Mouse (Mus musculus) layer of hippocampus, adult 2 months (tissue): ENCODE measurements around the gene Slc27a4. TPM values are rescaled to one million over a fixed set of nuclear protein-coding genes. Genes with fewer than 3 reads are reported as not detected.
"Not testable (repeated sequence)": the region's sequence is repeated elsewhere in the genome, so short reads cannot be mapped to it uniquely, and the experiment has no call there.

Source experiments
- DNase-seq, 2 experiments: peaks; one replicate each; pipeline ENCODE4 v3.0.0; 2022; ENCODE audit warnings: low spot score in 2 of 2
- H3K27ac ChIP-seq: fragments of 200-600 bp; 2 replicates; pipeline ENCODE4 v1.8.1; 2022
- H3K4me3 ChIP-seq: fragments of 200-600 bp; 2 replicates; pipeline ENCODE4 v1.8.1; 2022; ENCODE audit warnings: mild to moderate bottlenecking
- CTCF ChIP-seq: fragments of 200-600 bp; conservative IDR thresholded peaks from 2 replicates; pipeline ENCODE4 v1.8.1; 2022; ENCODE audit warnings: antibody characterized with exemption, mild to moderate bottlenecking, moderate library complexity
- long read RNA-seq, 2 experiments: library from polyadenylated mRNA; stranded (forward); transcript quantifications; one replicate each; pipeline ENCODE4 v2.0.0; 2021; ENCODE audit warnings: borderline mapping rate in 2 of 2
- total RNA-seq, 2 experiments: library from RNA; stranded (reverse); gene quantifications; 2 replicates each; pipeline ENCODE4 v1.2.3; 2021

Slc27a4 gene
- 10 to 100 TPM; 65.4 to 67.3 TPM for total RNA-seq
- long read RNA-seq, experiment 1, full-length matches to known transcripts: 40 of 53 reads
- long read RNA-seq, experiment 1, partial matches to known transcripts: 6 of 53 reads
- long read RNA-seq, experiment 1, other reads (novel, unspliced or antisense): 7 of 53 reads
- long read RNA-seq, experiment 2, full-length matches to known transcripts: 47 of 73 reads
- long read RNA-seq, experiment 2, partial matches to known transcripts: 12 of 73 reads
- long read RNA-seq, experiment 2, other reads (novel, unspliced or antisense): 14 of 73 reads

DNA sequence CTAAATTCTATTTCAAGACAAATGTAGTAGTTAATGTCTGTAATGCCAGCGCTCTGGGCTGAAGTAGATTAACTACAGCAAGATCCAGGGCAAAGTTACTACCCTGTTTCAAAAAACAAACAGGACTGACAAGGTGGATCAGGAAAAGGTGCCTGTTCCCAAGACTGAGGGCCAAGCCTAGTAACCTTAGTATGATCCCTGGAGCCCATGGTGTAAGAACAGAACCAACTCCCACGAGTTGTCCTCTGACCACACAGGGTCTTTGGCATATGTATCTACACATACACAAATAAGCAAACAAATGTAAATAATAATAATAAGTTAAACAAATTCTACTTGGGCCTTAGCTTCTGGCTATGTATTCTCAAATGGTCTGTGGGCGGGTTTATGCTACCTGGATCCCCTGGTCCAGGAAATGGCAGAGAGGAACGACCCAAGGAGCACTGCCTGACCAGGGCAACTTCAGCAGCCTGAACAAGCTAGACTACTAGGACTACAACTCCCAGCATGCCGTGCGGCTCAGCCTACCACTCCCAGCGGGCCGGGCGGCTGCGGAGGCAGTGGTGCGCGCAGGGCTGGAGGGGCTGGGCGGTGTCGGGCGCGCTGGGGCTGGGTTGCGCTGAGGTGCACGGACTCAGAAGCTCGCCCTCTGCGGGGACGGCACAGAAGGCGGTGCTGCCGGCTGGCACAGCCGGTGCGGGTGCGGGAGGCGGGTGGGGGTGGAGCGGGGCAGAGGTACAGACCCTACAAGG lies at the start of gene Slc27a4:
TSS of gene Slc27a4 (plus strand) at position 560 of the 752 bp plus-strand sequence.
- H3K27ac ChIP-seq: peak within 1 kb of the TSS; percentile 94
- H3K4me3 ChIP-seq: peak within 1 kb of the TSS; percentile 81
- peak; percentile 96 to 98 for DNase-seq
- 0 out of 2 replicates have a peak, but pooled peaks have one; percentile 8 for TF ChIP-seq CTCF

DNA sequence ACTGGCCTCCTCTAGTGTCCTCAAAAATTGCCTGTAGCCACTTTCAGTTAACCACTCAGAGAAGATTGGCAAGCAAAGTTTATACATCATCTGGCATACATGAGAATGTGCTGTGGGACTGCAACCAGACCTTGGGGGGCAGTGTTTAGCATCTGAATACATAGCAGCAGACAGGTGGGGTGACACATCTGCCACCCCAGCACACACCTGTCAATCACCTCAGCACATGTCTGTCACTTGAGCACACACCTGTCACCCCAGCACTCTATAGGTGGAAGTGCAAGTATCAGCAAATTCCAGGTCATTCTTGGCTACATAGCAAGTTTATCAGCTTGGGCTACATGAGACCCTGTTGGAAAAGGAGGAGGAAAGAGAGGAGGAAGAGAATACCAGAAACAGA lies 46.7 kb upstream of the Slc27a4 start:
- H3K27ac ChIP-seq: no peak overlapping the region
- H3K4me3 ChIP-seq: no peak overlapping the region
- no peak for DNase-seq
- no peak for TF ChIP-seq CTCF

DNA sequence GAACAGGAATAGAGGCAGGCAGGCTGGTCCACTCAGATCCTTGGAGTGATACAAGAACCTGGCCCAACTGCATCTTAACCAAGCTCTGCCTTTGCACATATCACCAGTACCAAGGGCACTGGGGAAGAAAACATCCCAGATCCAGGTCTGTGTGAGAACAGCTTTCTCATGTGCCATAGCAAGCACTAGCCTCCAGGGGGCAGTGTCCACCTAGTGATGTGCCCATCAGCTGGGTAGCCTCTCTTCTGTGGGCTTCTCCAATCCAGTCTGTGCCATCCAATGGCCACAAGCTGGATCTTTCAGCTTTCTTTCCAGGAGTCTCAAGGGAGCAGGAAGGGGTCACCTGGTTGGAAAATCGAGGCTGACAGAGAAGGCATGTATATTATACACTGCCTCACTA lies 37.6 kb upstream of the Slc27a4 start:
- peak; percentile 94 for TF ChIP-seq CTCF
- no peak overlapping the region for H3K27ac ChIP-seq
- no peak overlapping the region for H3K4me3 ChIP-seq
- peak; percentile 38 to 60 for DNase-seq

DNA sequence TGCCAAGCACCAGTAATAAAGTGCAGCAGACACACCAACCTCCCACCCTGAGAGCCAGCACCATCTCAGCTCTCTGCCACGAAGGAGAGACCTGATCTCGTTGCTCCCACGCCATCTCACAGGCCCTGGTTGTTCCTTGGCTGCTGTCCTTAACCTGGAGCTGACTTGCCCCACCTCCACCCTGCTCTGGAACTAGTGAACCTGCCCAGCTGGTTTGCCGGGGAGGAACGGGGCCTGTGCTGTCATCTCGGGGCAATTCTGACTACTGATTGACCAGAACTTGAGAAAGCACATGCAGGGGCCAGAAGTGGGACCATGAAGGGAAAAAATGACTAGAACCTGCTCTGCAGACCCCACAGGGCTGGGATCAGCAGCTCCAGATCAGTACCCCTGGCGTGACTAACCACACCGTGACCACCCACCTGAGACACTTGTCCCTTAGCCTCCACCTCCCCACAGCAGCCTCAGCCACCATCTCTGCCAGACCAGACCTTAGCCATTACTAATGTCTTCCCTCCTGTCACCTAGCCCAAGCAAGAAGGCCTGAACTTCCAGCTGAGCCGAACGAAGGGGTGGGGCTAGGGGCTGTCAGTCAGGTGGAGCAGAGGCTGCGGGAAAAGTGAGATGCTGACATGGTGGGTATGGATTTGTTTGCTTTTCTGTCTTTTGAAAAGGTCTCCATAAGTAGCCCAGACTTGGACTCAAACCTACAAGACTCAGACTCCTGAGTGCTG lies 34.3 kb upstream of the Slc27a4 start:
- no peak overlapping the region for H3K4me3 ChIP-seq
- TF ChIP-seq CTCF: no peak
- H3K27ac ChIP-seq: no peak overlapping the region
- DNase-seq: no peak

DNA sequence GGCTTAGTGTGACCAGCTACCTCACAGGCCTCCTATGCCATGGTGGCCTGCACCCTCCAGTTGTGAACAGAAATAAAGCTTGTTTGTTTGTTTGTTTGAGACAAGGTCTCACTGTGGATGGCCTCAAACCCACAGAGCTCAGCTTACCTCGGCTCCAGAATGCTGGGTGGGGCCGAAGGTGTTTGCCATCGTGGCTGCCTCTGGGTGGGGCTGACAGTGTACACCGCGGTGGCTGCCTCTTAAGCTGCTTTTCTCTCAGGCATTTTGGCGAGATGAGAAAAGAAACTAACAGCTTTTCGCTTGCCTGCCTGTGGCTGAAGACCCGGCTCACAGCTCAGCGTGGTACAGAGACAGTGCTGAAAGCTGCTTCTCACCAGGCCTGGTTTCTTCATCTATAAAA lies 33.5 kb upstream of the Slc27a4 start:
- Histone ChIP-seq H3K4me3 (no peak overlapping the region), H3K27ac (no peak overlapping the region)
- no peak for DNase-seq
- TF ChIP-seq CTCF: no peak

DNA sequence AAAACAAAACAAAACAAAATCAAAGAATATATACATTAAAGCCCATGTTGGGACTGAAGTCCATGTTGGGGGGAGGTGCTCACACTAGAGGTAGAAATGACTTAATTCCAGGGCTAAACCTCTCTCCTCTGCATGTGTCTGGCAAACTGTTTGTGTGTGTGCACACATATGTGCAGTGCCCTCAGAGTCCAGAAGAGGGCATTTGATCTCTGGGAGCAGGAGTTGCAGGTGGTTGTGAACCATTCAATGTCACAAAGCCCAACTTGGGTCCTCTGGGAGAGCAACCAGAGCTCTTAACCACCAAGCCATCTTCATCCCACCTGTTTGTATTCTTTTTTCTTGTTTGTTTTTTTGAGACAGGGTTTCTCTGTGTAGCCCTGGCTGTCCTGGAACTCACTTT lies 32.3 kb upstream of the Slc27a4 start:
- peak; percentile 47 for TF ChIP-seq CTCF
- Histone ChIP-seq H3K27ac (no peak overlapping the region), H3K4me3 (no peak overlapping the region)
- DNase-seq: no peak

DNA sequence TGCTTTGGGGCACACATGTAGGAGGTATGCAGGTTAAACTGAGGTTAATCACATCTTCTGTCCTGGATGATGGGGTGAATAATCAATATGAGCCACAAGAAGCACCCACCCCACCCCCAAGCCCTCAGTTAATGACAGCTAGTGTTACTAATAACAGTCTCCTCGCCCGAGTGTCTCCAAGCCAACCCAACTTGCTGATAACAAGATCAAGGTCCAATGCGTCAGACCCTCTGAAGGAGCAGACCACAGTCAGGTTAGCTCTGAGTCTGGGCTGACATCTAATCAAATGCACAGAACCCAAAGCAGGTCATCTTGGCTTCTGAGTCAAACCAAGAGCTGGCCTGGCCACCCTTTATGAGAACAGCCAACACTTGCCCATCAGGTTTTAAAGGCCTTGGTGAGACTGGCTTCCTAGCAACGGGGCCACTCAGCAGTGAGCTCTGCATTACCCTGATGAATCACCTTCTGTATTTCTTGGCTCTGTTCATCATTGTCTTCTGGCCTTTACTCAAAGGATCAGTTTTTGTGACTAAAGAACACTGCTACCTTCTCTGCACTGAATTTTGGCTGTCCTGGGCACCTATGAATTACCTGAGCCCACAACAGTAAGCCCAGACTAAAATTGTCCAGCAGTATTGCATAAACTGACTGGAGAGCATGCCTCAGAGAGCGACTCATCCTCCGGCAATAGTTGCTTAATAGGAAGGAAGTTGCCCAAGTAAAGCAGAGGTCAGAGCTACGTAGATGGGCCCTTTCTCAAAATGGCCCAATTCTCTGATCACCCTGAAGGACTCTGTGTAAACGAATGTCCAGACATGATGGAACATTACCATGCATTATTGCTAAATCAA lies 30.6 kb upstream of the Slc27a4 start:
- no peak for TF ChIP-seq CTCF
- Histone ChIP-seq H3K4me3 (no peak overlapping the region), H3K27ac (no peak overlapping the region)
- DNase-seq: no peak

DNA sequence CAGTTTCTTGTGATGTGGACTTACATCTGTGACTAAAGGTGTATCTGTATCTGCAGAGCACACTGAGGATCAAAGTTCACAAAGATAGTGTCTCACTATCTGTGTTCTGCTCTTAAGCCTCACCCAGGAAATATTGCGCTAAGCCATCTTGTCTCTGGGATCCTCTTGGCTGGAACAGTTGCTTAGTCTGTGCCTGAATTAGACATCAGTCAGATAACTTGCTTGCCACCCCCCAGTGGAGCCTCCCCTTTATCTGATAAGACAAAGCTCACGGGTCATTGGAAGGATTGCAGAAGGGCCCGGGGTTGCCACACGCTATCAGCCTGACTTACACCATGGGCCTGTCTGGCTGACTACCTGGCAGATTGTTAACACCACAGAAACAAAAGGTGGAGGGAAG lies 29.1 kb upstream of the Slc27a4 start:
- no peak overlapping the region for H3K27ac ChIP-seq
- TF ChIP-seq CTCF: no peak
- DNase-seq: no peak
- H3K4me3 ChIP-seq: no peak overlapping the region

DNA sequence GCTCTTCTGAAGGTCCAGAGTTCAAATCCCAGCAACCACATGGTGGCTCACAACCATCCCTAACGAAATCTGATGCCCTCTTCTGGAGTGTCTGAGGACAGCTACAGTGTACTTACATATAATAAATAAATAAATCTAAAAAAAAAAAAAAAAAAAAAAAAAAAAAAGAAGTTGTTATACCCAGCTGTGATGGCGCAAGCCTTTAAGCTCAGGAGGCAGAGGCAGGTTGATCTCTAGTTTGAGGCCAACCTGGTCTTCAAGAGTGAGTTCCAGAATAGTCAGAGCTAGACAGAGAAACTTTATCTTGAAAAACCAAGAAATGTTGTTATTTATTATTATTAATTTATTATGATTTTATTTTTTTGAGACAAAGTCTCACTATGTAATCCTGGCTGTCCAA lies 21.2 kb upstream of the Slc27a4 start:
- DNase-seq: not testable (repeated sequence)

DNA sequence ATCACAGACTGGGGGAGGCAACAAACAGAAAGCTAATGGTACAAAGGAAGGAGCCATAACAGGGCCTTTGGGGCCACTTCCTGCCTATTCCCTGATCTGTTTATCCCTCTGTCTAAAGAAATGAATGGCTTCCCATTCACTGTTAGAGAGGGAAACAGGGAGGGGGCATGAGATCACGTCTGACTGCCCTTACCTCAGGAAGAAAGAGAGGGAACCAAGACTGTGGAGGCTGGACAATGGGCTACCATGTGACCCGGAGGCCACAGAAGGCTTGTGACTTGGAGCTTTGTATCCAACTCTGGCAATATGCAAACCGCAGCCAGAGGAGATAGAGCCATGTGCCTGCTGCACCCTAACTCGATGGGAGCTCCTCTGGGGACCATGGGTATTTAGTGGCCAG lies 18.1 kb upstream of the Slc27a4 start:
- DNase-seq: no peak
- no peak overlapping the region for H3K4me3 ChIP-seq
- TF ChIP-seq CTCF: no peak
- H3K27ac ChIP-seq: no peak overlapping the region

More for the DNA sequence above, 21.2 kb upstream of the Slc27a4 start:
- not testable (repeated sequence) for H3K27ac ChIP-seq, H3K4me3 ChIP-seq

DNA sequence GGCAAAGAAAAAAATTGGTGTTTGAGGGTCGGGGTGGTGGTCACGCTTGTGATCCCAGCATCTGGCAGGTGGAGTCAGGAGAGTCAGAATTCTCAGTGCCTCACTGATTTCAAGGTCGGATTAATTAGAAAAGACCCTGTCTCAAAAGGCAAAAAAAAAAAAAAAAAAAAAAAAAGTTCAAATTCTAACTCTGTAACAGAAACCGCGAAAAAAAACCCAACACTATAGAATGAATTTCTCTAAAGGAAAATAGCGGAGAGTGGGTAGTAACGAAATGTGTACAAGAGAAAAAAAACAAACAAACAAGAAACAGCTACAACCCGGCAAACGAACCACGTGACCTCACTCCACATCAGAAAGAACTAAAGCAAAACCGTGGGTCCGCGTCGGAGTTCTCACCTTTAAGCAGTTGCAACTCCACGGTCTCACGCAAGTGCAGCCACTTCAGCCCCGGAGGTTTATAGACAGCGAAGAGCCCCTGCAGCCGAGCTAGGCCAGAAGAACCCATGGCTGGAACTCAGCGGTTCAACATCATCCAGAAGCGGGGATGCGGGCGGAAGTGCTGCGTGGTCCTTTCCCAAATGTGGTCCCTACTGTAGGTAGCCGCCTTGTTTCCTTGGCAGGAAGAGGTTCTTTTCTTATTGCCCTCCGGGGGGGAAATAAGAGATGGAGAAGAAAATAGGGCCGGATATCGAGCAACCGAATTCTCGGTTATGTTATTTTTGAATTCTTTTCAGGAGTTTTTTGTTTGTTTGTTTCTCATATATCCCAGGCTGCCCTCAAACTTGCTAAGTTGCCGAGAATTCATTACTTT lies 15.1 kb upstream of the Slc27a4 start, which contains the start of gene Coq4:
TSS of gene Coq4 (plus strand) at position 390 of the 814 bp plus-strand sequence.
- Histone ChIP-seq H3K4me3 (peak within 1 kb of the TSS; percentile 75), H3K27ac (peak within 1 kb of the TSS; percentile 87)
- TF ChIP-seq CTCF: no peak
- DNase-seq: peak; percentile 92
